Comparison of ENCODE assay signal across 26 mouse cellular contexts in genomic region chr5:114973131-114973530, GRCm38 (mm10). TPM values are rescaled to one million over a fixed set of nuclear protein-coding genes. Genes with fewer than 3 reads are reported as not detected.
DNase-seq lines count a peak whose midpoint lies in the region; ATAC-seq and TF ChIP-seq lines count a peak whose summit lies in the region.
"Had no signal": no experiment of that assay in that cellular context is flagged by ENCODE, and none has a peak within 500 bp of the region (broad histone marks: within the 10 kb centered on the region; RNA-seq: fewer than 3 reads in every experiment).

No protein-coding gene starts in this region.

- 0 out of 2 replicates have a peak overlapping the region, but pooled peaks have one; percentile 16 for H3K27ac ChIP-seq in kidney, adult 2 months (ENCODE audit: insufficient read depth, low read depth, low read length)
- H3K27ac ChIP-seq in kidney, embryonic 14.5 days (ENCODE audit: low read depth, low read length): no peak overlapping the region
- no peak overlapping the region for H3K27ac ChIP-seq in liver, embryonic 11.5 days (ENCODE audit: low read depth, low read length)
- H3K27ac ChIP-seq: embryonic facial prominence, embryonic 15.5 days; forebrain, embryonic 10.5 days; heart, adult 2 months; hindbrain, embryonic 10.5 days; hindbrain, embryonic 14.5 days had no signal

- no peaks in the 10 kb centered on the region for H3K9me3 ChIP-seq in kidney, embryonic 14.5 days (ENCODE audit: control insufficient read depth, low read length)
- H3K9me3 ChIP-seq in liver, embryonic 11.5 days (ENCODE audit: control insufficient read depth, low read length): no peaks in the 10 kb centered on the region
- H3K9me3 ChIP-seq: embryonic facial prominence, embryonic 15.5 days; forebrain, embryonic 10.5 days; heart, embryonic 12.5 days; hindbrain, embryonic 10.5 days had no signal

- DNase-seq in kidney, adult 2 months: peak; percentile 63
- DNase-seq in ZHBTc4 (ENCODE audit: low read depth, low spot score): peak; percentile 51
- DNase-seq in kidney, postnatal 14 days: peak; percentile 42
- no peak for DNase-seq in liver, embryonic 11.5 days (ENCODE audit: low spot score)
- no peak for DNase-seq in frontal cortex, postnatal 14 days (ENCODE audit: low spot score in 2 of 2)
- DNase-seq in B cell, adult 2 months: no peak
- DNase-seq: adrenal gland, adult 8-10 months; cerebellum, adult 11 months; cerebellum, adult 8-10 months; cerebellum, postnatal 14 days; embryo, embryonic 11 days; gastrocnemius, postnatal 14 days; heart, adult 2 months had no signal

- no peak for TF ChIP-seq POLR2A in kidney, adult 2 months (IDR thresholded peaks at IDR 0.05; ENCODE audit: low read depth, low read length)

- ATAC-seq in kidney, embryonic 14.5 days (ENCODE audit: low FRiP score, low TSS enrichment): no peak
- ATAC-seq in liver, embryonic 11.5 days (replicated peaks; ENCODE audit: low FRiP score): no peak
- ATAC-seq: CD4-positive, CD25-positive, alpha-beta regulatory T cell, adult 4 months; forebrain, embryonic 16.5 days; Patski had no signal

- H3K36me3 ChIP-seq in kidney, adult 2 months (ENCODE audit: control insufficient read depth, insufficient read depth, low read length): no peaks in the 10 kb centered on the region; the same call in 1 of the 2 replicates
- no peaks in the 10 kb centered on the region for H3K36me3 ChIP-seq in kidney, embryonic 14.5 days (ENCODE audit: control insufficient read depth, insufficient read depth, low read length)
- no peaks in the 10 kb centered on the region for H3K36me3 ChIP-seq in liver, embryonic 11.5 days (ENCODE audit: control insufficient read depth, insufficient read depth, low read length)
- H3K36me3 ChIP-seq: embryonic facial prominence, embryonic 15.5 days; forebrain, embryonic 10.5 days; heart, embryonic 12.5 days; hindbrain, embryonic 10.5 days had no signal

- TF ChIP-seq CTCF in kidney, adult 2 months (conservative IDR thresholded peaks at IDR 0.05; ENCODE audit: insufficient read depth, insufficient read length, low read depth, low read length): no peak

- H3K4me3 ChIP-seq in kidney, adult 2 months (ENCODE audit: insufficient read depth, low read depth, low read length): no peak overlapping the region
- H3K4me3 ChIP-seq in kidney, embryonic 14.5 days (ENCODE audit: low read length): no peak overlapping the region
- no peak overlapping the region for H3K4me3 ChIP-seq in liver, embryonic 11.5 days (ENCODE audit: low read depth, low read length)
- H3K4me3 ChIP-seq: embryonic facial prominence, embryonic 15.5 days; erythroblast, embryonic 14.5 days; forebrain, embryonic 10.5 days; heart, adult 2 months; heart, embryonic 12.5 days; hindbrain, embryonic 10.5 days had no signal

- H3K4me1 ChIP-seq in kidney, adult 2 months (ENCODE audit: control insufficient read depth, insufficient read depth, low read length): peaks cover 8% of the 10 kb centered on the region; the same call in 1 of the 2 replicates
- peaks cover 2% of the 10 kb centered on the region; the same call in 1 of the 2 replicates for H3K4me1 ChIP-seq in kidney, embryonic 14.5 days (ENCODE audit: control insufficient read depth, insufficient read depth, low read length)
- H3K4me1 ChIP-seq in liver, embryonic 11.5 days (replicated peaks; ENCODE audit: control insufficient read depth, insufficient read depth, low read length): no peaks in the 10 kb centered on the region; the same call in 1 of the 2 replicates
- H3K4me1 ChIP-seq: embryonic facial prominence, embryonic 15.5 days had no signal

- 56% methylated on average over 8 of the region's 8 CpGs for WGBS in kidney, adult 2 months
- 76% methylated on average over 8 of the region's 8 CpGs for WGBS in kidney, embryonic 14.5 days
- WGBS in liver, embryonic 11.5 days: 64% methylated on average over 8 of the region's 8 CpGs

- no peaks in the 10 kb centered on the region for H3K27me3 ChIP-seq in kidney, adult 2 months (replicated peaks; ENCODE audit: control insufficient read depth, insufficient read depth, low read length)
- H3K27me3 ChIP-seq in kidney, embryonic 14.5 days (ENCODE audit: control insufficient read depth, insufficient read depth, low read length): no peaks in the 10 kb centered on the region
- no peaks in the 10 kb centered on the region; the same call in 1 of the 2 replicates for H3K27me3 ChIP-seq in liver, embryonic 11.5 days (replicated peaks; ENCODE audit: control insufficient read depth, insufficient read depth, low read length)
- H3K27me3 ChIP-seq: Patski had no signal

- H3K4me2 ChIP-seq in kidney, embryonic 14.5 days (replicated peaks; ENCODE audit: low read depth, low read length): no peak overlapping the region
- no peak overlapping the region for H3K4me2 ChIP-seq in liver, embryonic 11.5 days
- H3K4me2 ChIP-seq: embryonic facial prominence, embryonic 15.5 days; heart, embryonic 12.5 days; hindbrain, embryonic 14.5 days had no signal

- no peak overlapping the region for H3K9ac ChIP-seq in kidney, embryonic 14.5 days (ENCODE audit: low read depth, low read length)
- H3K9ac ChIP-seq in liver, embryonic 11.5 days (ENCODE audit: low read depth, low read length): no peak overlapping the region
- H3K9ac ChIP-seq: embryonic facial prominence, embryonic 15.5 days; heart, embryonic 12.5 days; hindbrain, embryonic 14.5 days had no signal

RNA-seq across cellular contexts. Expression of gene Hnf1a, which starts 2.2 kb away (rescaled TPM):
- polyA plus RNA-seq in kidney, adult 2 months (2012; rRNA removed): 24.2 and 29.5 TPM in 2 replicates
- 5.4 and 6.8 TPM in 2 replicates for polyA plus RNA-seq in kidney, embryonic 14.5 days (2014; fragmentation: Nextera tagmentation; extraction: Ambion mirVana)
- polyA plus RNA-seq in liver, embryonic 11.5 days (2014; fragmentation: Nextera tagmentation; extraction: Ambion mirVana): 2.7 and 4.1 TPM in 2 replicates
- polyA plus RNA-seq: brain, embryonic 14.5 days; embryonic facial prominence, embryonic 11.5 days; forebrain, embryonic 10.5 days; frontal cortex, adult 2 months; heart, adult 2 months; hindbrain, embryonic 10.5 days; hindbrain, embryonic 14.5 days had no signal

RNA-seq across cellular contexts. Expression of gene 2210016L21Rik, which starts 31.2 kb away (rescaled TPM):
- 23.5 and 26.1 TPM in 2 replicates for polyA plus RNA-seq in kidney, adult 2 months (2012; rRNA removed)
- 51.1 and 58.9 TPM in 2 replicates for polyA plus RNA-seq in kidney, embryonic 14.5 days (2014; fragmentation: Nextera tagmentation; extraction: Ambion mirVana)
- 37.1 and 40.3 TPM in 2 replicates for polyA plus RNA-seq in liver, embryonic 11.5 days (2014; fragmentation: Nextera tagmentation; extraction: Ambion mirVana)

RNA-seq across cellular contexts. Expression of gene Sppl3, which starts 37.8 kb away (rescaled TPM):
- 51.5 and 57.0 TPM in 2 replicates for polyA plus RNA-seq in kidney, adult 2 months (2012; rRNA removed)
- 23.9 and 26.1 TPM in 2 replicates for polyA plus RNA-seq in kidney, embryonic 14.5 days (2014; fragmentation: Nextera tagmentation; extraction: Ambion mirVana)
- 14.8 and 17.6 TPM in 2 replicates for polyA plus RNA-seq in liver, embryonic 11.5 days (2014; fragmentation: Nextera tagmentation; extraction: Ambion mirVana)

RNA-seq across cellular contexts. Expression of gene Oasl1, which starts 50.1 kb away (rescaled TPM):
- 4.3 and 5.7 TPM in 2 replicates for polyA plus RNA-seq in kidney, adult 2 months (2012; rRNA removed)
- 1.2 and 2.5 TPM in 2 replicates for polyA plus RNA-seq in kidney, embryonic 14.5 days (2014; fragmentation: Nextera tagmentation; extraction: Ambion mirVana)
- 0.36 and 0.55 TPM in 2 replicates for polyA plus RNA-seq in liver, embryonic 11.5 days (2014; fragmentation: Nextera tagmentation; extraction: Ambion mirVana)
- polyA plus RNA-seq: erythroblast, embryonic 14.5 days; forebrain, embryonic 10.5 days; hindbrain, embryonic 10.5 days had no signal

Comparison
In these comparisons a context has a peak if more than half of its experiments do, and no peak if none do; other contexts are left out.
1. DNase-seq: peak in kidney, adult 2 months (single experiment), ZHBTc4 (single experiment) and kidney, postnatal 14 days (single experiment); none in liver, embryonic 11.5 days (single experiment), frontal cortex, postnatal 14 days (0 of 2) and B cell, adult 2 months (0 of 2).